Mouse (Mus musculus): Measurements from ENCODE around the gene Fen1. TPM values are rescaled to one million over a fixed set of nuclear protein-coding genes. Genes with fewer than 3 reads are reported as not detected.

The Fen1 gene
- polyA plus RNA-seq, 1 experiment from 2014 or later, result 86.3 TPM

GRCm38 (mm10) chr19:10190796-10191195 lies 13.2 kb downstream of the Fen1 start:
- no peak overlapping the region for H3K4me3 ChIP-seq (replicated peaks)
- no peak overlapping the region for H3K9ac ChIP-seq
- H3K9me3 ChIP-seq, result no peaks in the 10 kb centered on the region
- H3K27ac ChIP-seq, result peak overlapping the region; percentile 9; the same call in 1 of the 2 replicates
- H3K4me2 ChIP-seq, result no peak overlapping the region
- H3K27me3 ChIP-seq (replicated peaks), result no peaks in the 10 kb centered on the region
- ATAC-seq (ENCODE audit: insufficient read depth, low FRiP score, low read depth), result no peak
- peaks cover 2% of the 10 kb centered on the region; the same call in 1 of the 2 replicates for H3K4me1 ChIP-seq
- WGBS, result 39% methylated on average over 2 of the region's 2 CpGs
- peaks cover 66% of the 10 kb centered on the region for H3K36me3 ChIP-seq

DNA sequence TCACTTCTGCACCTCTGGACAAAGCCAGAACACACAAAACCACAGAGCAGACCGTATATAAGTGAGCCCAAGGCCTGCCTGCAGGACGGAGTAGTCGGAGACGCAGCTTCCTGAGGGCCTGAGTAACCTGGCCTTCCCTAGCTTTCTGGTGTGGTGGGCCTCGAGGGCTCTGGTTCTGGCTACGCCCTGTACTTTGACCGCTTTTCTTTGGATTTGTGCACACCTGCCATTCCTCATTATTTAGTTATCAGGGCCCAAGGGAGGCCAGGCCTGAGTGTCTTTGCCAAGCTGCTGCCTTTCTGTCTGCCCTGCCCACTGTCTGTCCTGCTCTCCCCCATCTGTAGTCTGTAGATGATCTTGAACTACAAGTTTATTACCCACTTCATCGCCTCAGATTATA lies 14.0 kb downstream of the Fen1 start:
- Histone ChIP-seq H3K4me2 (no peak overlapping the region), H3K4me1 (peaks cover 5% of the 10 kb centered on the region; the same call in 1 of the 2 replicates), H3K36me3 (peaks cover 66% of the 10 kb centered on the region), H3K9me3 (no peaks in the 10 kb centered on the region), H3K4me3 (replicated peaks) (no peak overlapping the region), H3K27me3 (replicated peaks) (no peaks in the 10 kb centered on the region), H3K9ac (no peak overlapping the region), H3K27ac (no peak overlapping the region)
- WGBS, result 84% methylated on average over 8 of the region's 8 CpGs
- 0 out of 2 replicates have a peak, but pooled peaks have one; percentile 9 for ATAC-seq (ENCODE audit: insufficient read depth, low FRiP score, low read depth)

DNA sequence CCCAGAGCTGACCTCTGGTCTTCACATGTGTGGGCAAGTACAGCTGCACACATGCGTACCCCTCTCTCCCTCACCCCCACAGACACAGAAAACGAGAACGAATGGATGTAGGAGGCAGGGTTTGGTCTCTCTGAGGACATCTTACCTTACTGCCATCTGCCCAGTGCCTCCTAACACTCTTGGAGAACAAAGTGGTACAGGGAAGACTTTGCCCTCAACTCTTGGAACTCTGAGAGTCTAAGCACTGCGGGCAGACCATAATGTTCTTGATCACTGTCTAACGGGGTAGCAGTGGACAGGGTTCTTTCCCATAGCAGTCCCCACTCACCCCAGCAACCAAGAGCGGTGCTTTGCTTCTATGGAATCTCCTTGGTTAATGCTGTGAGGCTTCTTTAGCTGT lies 14.9 kb downstream of the Fen1 start:
- Histone ChIP-seq H3K4me2 (no peak overlapping the region), H3K36me3 (peaks cover 57% of the 10 kb centered on the region)
- 95% methylated on average over 6 of the region's 6 CpGs for WGBS

DNA sequence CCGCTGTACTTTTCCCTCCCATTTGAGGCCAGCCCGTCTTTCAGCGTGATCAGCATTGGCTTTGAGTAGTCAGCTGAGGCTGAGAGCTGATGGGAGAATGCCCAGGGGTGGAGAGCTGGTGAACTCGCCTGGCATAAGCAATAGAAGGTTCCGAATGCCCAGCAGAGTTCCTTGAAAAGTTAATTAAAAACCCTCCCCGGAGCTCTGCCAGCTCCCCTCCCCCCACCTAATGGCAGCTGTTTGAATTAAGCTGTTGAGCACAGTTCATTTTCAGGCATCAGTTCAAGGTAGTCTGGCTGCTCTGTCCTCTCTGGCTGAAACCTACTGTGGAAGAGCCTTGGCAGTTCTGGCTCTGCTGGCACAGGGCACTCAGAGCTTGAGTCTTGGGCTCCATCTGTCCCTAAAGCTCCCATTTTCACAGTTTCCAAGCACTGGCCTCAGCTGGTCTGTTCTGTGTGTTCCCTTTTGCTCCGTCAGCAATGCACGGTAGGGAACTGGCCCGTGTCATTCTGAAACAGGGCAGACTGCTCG lies 15.6 kb downstream of the Fen1 start:
- Histone ChIP-seq H3K36me3 (peaks cover 51% of the 10 kb centered on the region), H3K27me3 (replicated peaks) (no peaks in the 10 kb centered on the region), H3K4me2 (no peak overlapping the region), H3K4me3 (replicated peaks) (no peak overlapping the region), H3K9ac (no peak overlapping the region), H3K27ac (0 out of 2 replicates have a peak overlapping the region, but pooled peaks have one; percentile 22), H3K9me3 (no peaks in the 10 kb centered on the region), H3K4me1 (peaks cover 9% of the 10 kb centered on the region)
- no peak for ATAC-seq (ENCODE audit: insufficient read depth, low FRiP score, low read depth)
- WGBS, result 81% methylated on average over 10 of the region's 10 CpGs

More for the DNA sequence above, 14.9 kb downstream of the Fen1 start:
- no peak overlapping the region for H3K27ac ChIP-seq
- ATAC-seq (ENCODE audit: insufficient read depth, low FRiP score, low read depth), result no peak
- no peak overlapping the region for H3K4me3 ChIP-seq (replicated peaks)
- H3K9ac ChIP-seq, result no peak overlapping the region
- no peaks in the 10 kb centered on the region for H3K9me3 ChIP-seq
- H3K27me3 ChIP-seq (replicated peaks), result no peaks in the 10 kb centered on the region
- H3K4me1 ChIP-seq, result peaks cover 9% of the 10 kb centered on the region

- peaks cover 9% of the 10 kb centered on the region for H3K4me1 ChIP-seq
- 92% methylated on average over 8 of the region's 8 CpGs for WGBS
- peaks cover 38% of the 10 kb centered on the region for H3K36me3 ChIP-seq
- no peak for ATAC-seq (ENCODE audit: insufficient read depth, low FRiP score, low read depth)
- H3K27ac ChIP-seq, result no peak overlapping the region
- H3K4me2 ChIP-seq, result no peak overlapping the region
- H3K27me3 ChIP-seq (replicated peaks), result no peaks in the 10 kb centered on the region
- no peak overlapping the region for H3K4me3 ChIP-seq (replicated peaks)
- no peak overlapping the region for H3K9ac ChIP-seq
- no peaks in the 10 kb centered on the region for H3K9me3 ChIP-seq
These were observed 17.4 kb downstream of the Fen1 start for GRCm38 (mm10) chr19:10186569-10186968.

GRCm38 (mm10) chr19:10185876-10186275 lies 18.1 kb downstream of the Fen1 start:
- Histone ChIP-seq H3K27me3 (replicated peaks) (no peaks in the 10 kb centered on the region), H3K4me3 (replicated peaks) (no peak overlapping the region), H3K27ac (no peak overlapping the region), H3K9ac (no peak overlapping the region), H3K9me3 (no peaks in the 10 kb centered on the region), H3K36me3 (peaks cover 38% of the 10 kb centered on the region), H3K4me2 (no peak overlapping the region), H3K4me1 (peaks cover 7% of the 10 kb centered on the region)
- WGBS, result 84% methylated on average over 3 of the region's 3 CpGs
- no peak for ATAC-seq (ENCODE audit: insufficient read depth, low FRiP score, low read depth)

- Histone ChIP-seq H3K9me3 (no peaks in the 10 kb centered on the region), H3K4me2 (peak overlapping the region; percentile 72), H3K9ac (peak overlapping the region; percentile 78; the same call in 1 of the 2 replicates), H3K36me3 (peaks cover 30% of the 10 kb centered on the region), H3K4me1 (peaks cover 7% of the 10 kb centered on the region), H3K27ac (peak overlapping the region; percentile 95), H3K27me3 (replicated peaks) (no peaks in the 10 kb centered on the region), H3K4me3 (replicated peaks) (peak overlapping the region; percentile 91)
- 9% methylated on average over 12 of the region's 12 CpGs for WGBS
- ATAC-seq (ENCODE audit: insufficient read depth, low FRiP score, low read depth), result peak; percentile 32; the same call in 1 of the 2 replicates
These were observed 19.9 kb downstream of the Fen1 start for GRCm38 (mm10) chr19:10184096-10184495.

DNA sequence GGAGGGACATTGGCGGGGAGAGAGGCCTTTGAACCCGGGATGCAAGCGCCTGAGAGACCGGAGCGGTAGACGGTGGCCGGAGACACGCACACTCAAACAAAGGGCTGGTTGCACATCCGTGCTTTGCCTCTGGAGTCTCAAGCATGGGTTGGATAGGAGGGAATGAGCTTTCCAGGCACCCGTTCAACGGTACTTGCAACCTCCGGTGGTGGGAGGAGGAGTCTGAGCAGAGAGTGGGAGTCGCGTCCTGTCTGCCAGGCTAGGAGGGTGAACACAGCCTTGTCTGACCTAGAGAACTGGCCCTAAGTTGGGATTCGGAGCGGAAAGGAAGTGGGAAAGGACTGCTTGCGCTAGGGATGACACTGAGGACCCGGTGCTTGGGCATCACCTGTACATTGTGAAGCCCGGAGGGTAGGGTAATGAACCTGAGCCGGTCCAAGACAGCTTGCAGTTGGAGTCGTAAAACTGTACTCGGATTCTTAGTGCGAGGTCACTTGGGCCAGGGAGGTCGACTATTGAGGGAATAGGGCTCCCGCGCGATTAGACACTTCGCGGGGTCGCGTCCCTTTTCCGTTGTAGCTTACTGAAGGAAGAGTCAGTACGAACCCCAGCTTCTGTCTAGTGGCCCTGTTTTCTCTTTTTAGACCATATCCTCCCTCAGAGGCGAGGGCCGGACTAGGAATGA lies 20.5 kb downstream of the Fen1 start:
- WGBS, result under 1% methylated on average over 35 of the region's 35 CpGs
- Histone ChIP-seq H3K4me1 (peaks cover 7% of the 10 kb centered on the region), H3K9ac (peak overlapping the region; percentile 78)

GRCm38 (mm10) chr19:10182670-10183298 lies 21.2 kb downstream of the Fen1 start, which contains the start of gene Fads1:
Gene Fads1 (plus strand): TSS chr19:10182888.
- ATAC-seq (ENCODE audit: insufficient read depth, low FRiP score, low read depth), result peak; percentile 95
- under 1% methylated on average over 67 of the region's 70 CpGs for WGBS

More for the DNA sequence above, 20.5 kb downstream of the Fen1 start:
- Histone ChIP-seq H3K4me2 (peak overlapping the region; percentile 72), H3K4me3 (replicated peaks) (peak overlapping the region; percentile 91), H3K27ac (peak overlapping the region; percentile 95), H3K27me3 (replicated peaks) (no peaks in the 10 kb centered on the region), H3K9me3 (no peaks in the 10 kb centered on the region), H3K36me3 (peaks cover 23% of the 10 kb centered on the region)
- ATAC-seq (ENCODE audit: insufficient read depth, low FRiP score, low read depth), result peak; percentile 66

GRCm38 (mm10) chr19:10182142-10182541 lies 21.8 kb downstream of the Fen1 start:
- no peak for ATAC-seq (ENCODE audit: insufficient read depth, low FRiP score, low read depth)
- no peaks in the 10 kb centered on the region for H3K27me3 ChIP-seq (replicated peaks)
- H3K4me2 ChIP-seq, result peak overlapping the region; percentile 72
- H3K27ac ChIP-seq, result peak overlapping the region; percentile 63; the same call in 1 of the 2 replicates
- no peaks in the 10 kb centered on the region for H3K9me3 ChIP-seq
- H3K36me3 ChIP-seq, result peaks cover 15% of the 10 kb centered on the region
- peak overlapping the region; percentile 91 for H3K4me3 ChIP-seq (replicated peaks)
- peaks cover 7% of the 10 kb centered on the region for H3K4me1 ChIP-seq
- WGBS, result 30% methylated on average over 7 of the region's 7 CpGs
- H3K9ac ChIP-seq, result no peak overlapping the region

More at GRCm38 (mm10) chr19:10182670-10183298, 21.2 kb downstream of the Fen1 start, which contains the start of gene Fads1:
- Histone ChIP-seq H3K9ac (peak within 1 kb of the TSS; percentile 78), H3K4me1 (peaks cover 7% of the 10 kb centered on the region), H3K4me2 (peak within 1 kb of the TSS; percentile 72), H3K27me3 (replicated peaks) (no peaks in the 10 kb centered on the region), H3K36me3 (peaks cover 17% of the 10 kb centered on the region), H3K27ac (peak within 1 kb of the TSS; percentile 95), H3K4me3 (replicated peaks) (peak within 1 kb of the TSS; percentile 91), H3K9me3 (no peaks in the 10 kb centered on the region)

DNA sequence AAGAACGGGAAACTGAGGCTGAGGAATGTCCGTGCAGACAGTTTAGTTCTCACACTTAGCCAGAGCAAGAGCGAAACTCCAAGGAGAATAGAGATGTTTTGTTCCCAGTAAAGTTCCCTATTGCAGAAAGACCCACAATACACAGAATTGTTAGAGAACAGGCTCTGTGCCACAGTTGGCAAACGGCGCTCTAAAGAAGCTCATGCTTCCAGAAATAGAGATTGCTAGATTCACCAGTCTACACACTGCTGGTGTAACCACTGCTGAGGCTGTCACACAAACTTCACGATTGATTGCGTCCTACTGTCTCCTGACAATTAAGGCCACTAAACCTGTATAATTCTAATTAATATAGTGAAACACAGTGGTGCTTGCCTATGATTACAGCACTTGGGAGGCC lies 22.7 kb downstream of the Fen1 start:
- no peak overlapping the region for H3K4me2 ChIP-seq
- H3K27ac ChIP-seq, result no peak overlapping the region
- peaks cover 9% of the 10 kb centered on the region for H3K36me3 ChIP-seq
- WGBS, result 88% methylated on average over 7 of the region's 7 CpGs
- H3K27me3 ChIP-seq (replicated peaks), result no peaks in the 10 kb centered on the region
- no peak overlapping the region for H3K4me3 ChIP-seq (replicated peaks)
- peaks cover 7% of the 10 kb centered on the region for H3K4me1 ChIP-seq
- no peak for ATAC-seq (ENCODE audit: insufficient read depth, low FRiP score, low read depth)
- H3K9ac ChIP-seq, result no peak overlapping the region
- H3K9me3 ChIP-seq, result no peaks in the 10 kb centered on the region

GRCm38 (mm10) chr19:10176941-10177372 lies 27.0 kb downstream of the Fen1 start:
- no peak for ATAC-seq (ENCODE audit: insufficient read depth, low FRiP score, low read depth)
- H3K9ac ChIP-seq, result no peak overlapping the region
- H3K36me3 ChIP-seq, result no peaks in the 10 kb centered on the region
- H3K4me2 ChIP-seq, result no peak overlapping the region
- no peak overlapping the region for H3K4me3 ChIP-seq (replicated peaks)
- H3K9me3 ChIP-seq, result no peaks in the 10 kb centered on the region
- H3K4me1 ChIP-seq, result no peaks in the 10 kb centered on the region
- 44% methylated on average over 7 of the region's 7 CpGs for WGBS
- H3K27me3 ChIP-seq (replicated peaks), result no peaks in the 10 kb centered on the region
- no peak overlapping the region for H3K27ac ChIP-seq
